Mouse (Mus musculus): ENCODE data around the gene Lef1.

DNA sequence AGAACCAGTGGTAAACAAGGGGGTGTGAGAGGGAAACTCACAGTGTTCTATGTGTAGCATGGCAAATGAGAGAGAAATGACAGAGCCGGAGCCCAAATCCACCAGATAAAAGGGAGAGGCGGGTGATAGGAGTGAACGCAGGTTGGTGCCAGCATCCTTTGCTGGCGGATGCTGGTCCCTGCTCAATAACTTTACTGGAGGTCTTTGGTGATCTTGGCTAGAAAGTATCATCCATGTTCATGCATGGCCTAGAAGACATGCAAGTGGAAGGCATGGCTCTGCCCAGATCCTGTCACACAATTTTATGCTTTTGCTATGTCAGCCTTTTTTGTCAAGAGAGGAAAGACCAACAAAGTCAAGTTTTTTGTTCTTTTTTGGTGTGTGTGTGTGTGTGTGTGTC, 42.6 kb downstream of the Lef1 start:
- TF ChIP-seq CTCF (IDR thresholded peaks at IDR 0.05; ENCODE audit: low read depth) (no peak), EP300 (IDR thresholded peaks at IDR 0.05; ENCODE audit: low read depth) (no peak)

All from liver, embryonic 14.5 days (tissue).